Mouse (Mus musculus): ENCODE results near the gene Gm853. TPM values are rescaled to one million over a fixed set of nuclear protein-coding genes. Genes with fewer than 3 reads are reported as not detected.

The Gm853 gene
- not detected for total RNA-seq (2023)

GRCm38 (mm10) chr4:130222179-130222578 lies at the start of gene Gm853:
Gene Gm853, minus strand, starts transcription at chr4:130222401.

GRCm38 (mm10) chr4:130175072-130175711 lies 47.0 kb downstream of the Gm853 start, which contains the start of gene Tinagl1:
Gene Tinagl1, minus strand, starts transcription at chr4:130175122.

Other genes with a start within 250 kb of the Gm853 start
- gene Adgrb2, start 237.5 kb downstream of the Gm853 start, total RNA-seq (2023), result 3.5 TPM
- gene Col16a1, start 174.6 kb downstream of the Gm853 start, total RNA-seq (2023), result not detected
- gene Pef1, start 119.8 kb downstream of the Gm853 start, total RNA-seq (2023), result 33.5 TPM
- not detected for gene Hcrtr1, start 83.0 kb downstream of the Gm853 start, total RNA-seq (2023)
- not detected for gene Tinagl1, start 47.3 kb downstream of the Gm853 start, total RNA-seq (2023)
- gene Serinc2, start 56.8 kb upstream of the Gm853 start, total RNA-seq (2023), result not detected
- gene Fabp3, start 86.2 kb upstream of the Gm853 start, total RNA-seq (2023), result not detected
- gene Gm10570, start 86.3 kb upstream of the Gm853 start, total RNA-seq (2023), result not detected
- 25.7 TPM for gene Zcchc17, start 137.5 kb upstream of the Gm853 start, total RNA-seq (2023)
- gene Snrnp40, start 137.7 kb upstream of the Gm853 start, total RNA-seq (2023), result 67.8 TPM

Measured in CD8-positive naive resting alpha-beta T cell, adult 57 days (primary cell).